Mouse (Mus musculus) limb, embryonic 11.5 days (tissue): ENCODE measurements around the gene Gm4924. TPM values are rescaled to one million over a fixed set of nuclear protein-coding genes. Genes with fewer than 3 reads are reported as not detected.

ENCODE experiments used
- ATAC-seq: fragments of 200-750 bp; cut with Nextera tagmentation; 2 replicates; pipeline ENCODE4 v1.8.0; 2017; ENCODE audit warnings: low read depth; ENCODE audit not compliant: insufficient number of reproducible peaks, low FRiP score, low TSS enrichment
- DNase-seq: peaks from one replicate; pipeline ENCODE4 v3.0.0-alpha.2; 2015; ENCODE audit warnings: low spot score
- H3K27ac ChIP-seq: fragments of 300-500 bp; sonication (generic); replicated peaks from 2 replicates; pipeline ENCODE4 v1.5.1; 2014; ENCODE audit warnings: low read depth, mild to moderate bottlenecking, low read length
- H3K27me3 ChIP-seq: fragments of 300-500 bp; sonication (generic); 2 replicates; pipeline ENCODE4 v1.6.1; 2014; ENCODE audit warnings: mild to moderate bottlenecking, low read length, mixed read lengths; ENCODE audit not compliant: control insufficient read depth, insufficient read depth
- H3K36me3 ChIP-seq: fragments of 300-500 bp; sonication (generic); 2 replicates; pipeline ENCODE4 v1.6.1; 2014; ENCODE audit warnings: mild to moderate bottlenecking, low read length, moderate library complexity, mixed read lengths; ENCODE audit not compliant: control insufficient read depth, insufficient read depth
- H3K4me1 ChIP-seq: fragments of 300-500 bp; sonication (generic); 2 replicates; pipeline ENCODE4 v1.6.1; 2014; ENCODE audit warnings: low read length, mixed read lengths; ENCODE audit not compliant: control insufficient read depth, insufficient read depth
- H3K4me2 ChIP-seq: fragments of 300-500 bp; sonication (generic); 2 replicates; pipeline ENCODE4 v1.6.1; 2014; ENCODE audit warnings: low read depth, mild to moderate bottlenecking, moderate library complexity; ENCODE audit not compliant: severe bottlenecking
- H3K4me3 ChIP-seq: fragments of 300-500 bp; sonication (generic); 2 replicates; pipeline ENCODE4 v1.5.1; 2014; ENCODE audit warnings: low read depth, low read length
- H3K9ac ChIP-seq: fragments of 300-500 bp; sonication (generic); 2 replicates; pipeline ENCODE4 v1.6.1; 2014; ENCODE audit warnings: mild to moderate bottlenecking, low read length
- H3K9me3 ChIP-seq: fragments of 300-500 bp; sonication (generic); 2 replicates; pipeline ENCODE4 v1.6.1; 2016; ENCODE audit warnings: low read length; ENCODE audit not compliant: control insufficient read depth
- polyA plus RNA-seq: library from polyadenylated mRNA; unstranded; fragments of >200 nt; fragmentation: Nextera tagmentation; extraction: Ambion mirVana; gene quantifications from 2 replicates; pipeline ENCODE4 v1.2.1, GENCODE M21; 2014

Gm4924 gene
- polyA plus RNA-seq, 1 experiment from 2014 or later, result 8.7 TPM

- DNase-seq (no peak), ATAC-seq (no peak)
- Histone ChIP-seq H3K27ac (no peak overlapping the region), H3K4me3 (no peak overlapping the region), H3K27me3 (no peaks in the 10 kb centered on the region), H3K4me2 (no peak overlapping the region), H3K9me3 (peaks cover 5% of the 10 kb centered on the region; the same call in 1 of the 2 replicates), H3K4me1 (no peaks in the 10 kb centered on the region), H3K9ac (no peak overlapping the region), H3K36me3 (no peaks in the 10 kb centered on the region)
These were observed 69.6 kb downstream of the Gm4924 start for GRCm38 (mm10) chr10:82423631-82424030.

Other genes starting within 250 kb of the Gm4924 start
- 6.2 and 6.3 TPM in 2 replicates for gene AU041133, start 226.2 kb upstream of the Gm4924 start, polyA plus RNA-seq
- gene Zfp938, start 113.0 kb upstream of the Gm4924 start, polyA plus RNA-seq, result 15.8 and 15.9 TPM in 2 replicates
- gene 4932415D10Rik, start 37.7 kb upstream of the Gm4924 start, polyA plus RNA-seq, result not detected in 2 replicates
- gene Gm1553, start 138.4 kb downstream of the Gm4924 start, polyA plus RNA-seq, result not detected in 2 replicates